Mouse (Mus musculus): Measurements from ENCODE around the gene Zfhx2. TPM values are rescaled to one million over a fixed set of nuclear protein-coding genes. Genes with fewer than 3 reads are reported as not detected.
"Not testable (repeated sequence)": the region's sequence is repeated elsewhere in the genome, so short reads cannot be mapped to it uniquely, and the experiment has no call there.

Zfhx2 gene
- polyA plus RNA-seq, 1 experiment from 2014 or later: 5.8 TPM

GRCm38 (mm10) chr14:55059009-55059408 lies 33.1 kb downstream of the Zfhx2 start:
- no peak overlapping the region for H3K4me2 ChIP-seq
- ATAC-seq (ENCODE audit: insufficient number of reproducible peaks, insufficient read depth, low FRiP score, low TSS enrichment, low read depth): no peak
- no peak overlapping the region for H3K9ac ChIP-seq
- no peaks in the 10 kb centered on the region; the same call in 1 of the 2 replicates for H3K27me3 ChIP-seq
- no peak overlapping the region for H3K4me3 ChIP-seq
- 82% methylated on average over 1 of the region's 1 CpGs for WGBS
- H3K9me3 ChIP-seq: no peaks in the 10 kb centered on the region
- H3K4me1 ChIP-seq: peaks cover 33% of the 10 kb centered on the region
- no peak overlapping the region for H3K27ac ChIP-seq
- no peaks in the 10 kb centered on the region; the same call in none of the 2 replicates for H3K36me3 ChIP-seq

DNA sequence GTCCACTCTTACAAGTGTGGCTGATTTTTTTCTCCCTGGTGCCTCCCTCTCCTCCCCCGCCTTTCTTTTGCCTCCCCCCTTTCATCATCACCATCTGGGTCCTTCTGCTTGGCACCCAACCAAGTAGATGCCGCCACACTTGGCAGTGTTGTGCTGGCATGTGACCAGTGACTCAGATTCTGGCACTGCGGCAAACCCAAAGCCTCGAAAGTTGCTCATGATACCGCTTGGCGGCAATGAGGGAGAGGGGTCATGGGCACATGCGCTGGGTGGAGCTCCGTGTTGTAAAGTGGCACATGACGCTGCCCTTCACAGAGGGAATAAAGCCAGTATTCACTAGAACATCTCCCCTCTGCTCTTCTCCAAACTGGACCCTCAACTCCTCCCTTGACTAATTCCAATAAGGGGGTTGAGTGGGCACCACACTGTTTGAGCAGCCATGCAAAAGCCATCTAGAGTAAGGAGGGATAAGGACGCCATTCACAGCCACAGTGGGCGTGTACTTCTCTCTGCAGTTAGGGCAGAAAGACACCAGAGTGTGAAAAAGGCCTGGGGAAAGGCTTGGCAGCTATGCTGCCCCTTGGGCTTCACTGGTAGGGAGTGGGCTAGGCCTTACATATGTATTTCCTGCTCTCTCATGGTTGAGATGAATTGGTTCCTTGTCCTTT lies 36.8 kb downstream of the Zfhx2 start:
- Histone ChIP-seq H3K9me3 (no peaks in the 10 kb centered on the region), H3K9ac (no peak overlapping the region), H3K4me3 (no peak overlapping the region), H3K36me3 (no peaks in the 10 kb centered on the region), H3K4me1 (peaks cover 12% of the 10 kb centered on the region), H3K27ac (no peak overlapping the region), H3K27me3 (peaks cover 2% of the 10 kb centered on the region; the same call in 1 of the 2 replicates), H3K4me2 (no peak overlapping the region)
- ATAC-seq (ENCODE audit: insufficient number of reproducible peaks, insufficient read depth, low FRiP score, low TSS enrichment, low read depth): no peak
- WGBS: 76% methylated on average over 11 of the region's 11 CpGs

DNA sequence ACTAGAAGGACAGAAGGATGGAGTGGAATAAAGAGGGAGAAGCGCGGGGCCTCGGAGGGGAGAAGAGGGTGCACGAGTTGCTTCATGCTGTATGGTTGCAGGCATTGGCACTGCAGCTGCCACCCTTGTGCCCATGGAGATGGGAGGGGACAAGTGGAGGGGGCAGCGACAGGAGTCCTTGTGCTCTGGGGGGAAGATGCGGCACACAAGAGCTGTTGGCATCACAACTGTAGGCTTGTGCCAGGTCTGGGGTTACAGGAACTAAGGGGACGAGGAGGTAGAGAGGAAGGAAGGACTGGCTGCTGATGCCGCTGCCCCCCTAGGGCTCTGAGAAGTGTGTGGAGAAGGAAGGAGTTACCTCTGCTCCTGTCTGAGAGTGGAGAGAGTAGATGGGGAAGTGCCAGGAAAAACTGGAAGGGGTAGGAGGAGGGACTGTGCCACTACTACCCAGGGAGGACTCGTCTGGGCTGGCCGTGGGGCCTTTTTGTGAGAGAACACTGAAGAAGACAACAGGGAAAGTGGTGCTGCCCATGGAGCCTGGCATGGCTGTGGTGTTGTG lies 37.9 kb downstream of the Zfhx2 start:
- H3K4me1 ChIP-seq: peaks cover 7% of the 10 kb centered on the region; the same call in 1 of the 2 replicates
- no peak overlapping the region for H3K4me3 ChIP-seq
- H3K27me3 ChIP-seq: peaks cover 2% of the 10 kb centered on the region; the same call in 1 of the 2 replicates
- H3K27ac ChIP-seq: no peak overlapping the region
- H3K9me3 ChIP-seq: no peaks in the 10 kb centered on the region
- no peak overlapping the region for H3K9ac ChIP-seq
- WGBS: 82% methylated on average over 10 of the region's 10 CpGs
- ATAC-seq (ENCODE audit: insufficient number of reproducible peaks, insufficient read depth, low FRiP score, low TSS enrichment, low read depth): no peak
- no peak overlapping the region for H3K4me2 ChIP-seq
- no peaks in the 10 kb centered on the region for H3K36me3 ChIP-seq

DNA sequence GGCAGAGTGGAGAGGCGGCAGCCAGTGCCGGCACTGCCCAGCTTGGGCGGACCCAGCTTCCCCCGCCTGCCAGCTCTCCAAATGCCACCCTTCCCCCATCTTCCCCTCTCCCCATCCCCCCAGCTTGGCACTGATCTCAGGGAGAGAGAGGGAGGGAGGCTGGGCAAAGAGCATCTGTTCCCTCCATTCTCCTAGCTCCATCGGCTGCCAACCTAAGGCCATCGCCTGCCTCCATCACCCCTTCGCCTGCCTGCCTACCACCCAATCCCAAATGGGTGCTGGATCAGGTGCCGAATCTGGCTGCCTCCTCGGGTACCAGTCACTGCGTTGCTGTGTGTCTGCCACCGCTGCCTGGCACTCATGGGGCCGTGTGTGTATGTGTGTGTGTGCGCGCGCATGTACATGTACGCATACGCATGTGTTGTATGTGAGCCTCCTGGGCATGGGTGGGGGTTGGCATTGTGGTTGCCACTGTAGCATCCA lies 38.4 kb downstream of the Zfhx2 start:
- ATAC-seq (ENCODE audit: insufficient number of reproducible peaks, insufficient read depth, low FRiP score, low TSS enrichment, low read depth): no peak
- no peak overlapping the region for H3K4me2 ChIP-seq
- no peaks in the 10 kb centered on the region for H3K36me3 ChIP-seq
- no peak overlapping the region for H3K9ac ChIP-seq
- peaks cover 2% of the 10 kb centered on the region; the same call in 1 of the 2 replicates for H3K27me3 ChIP-seq
- H3K9me3 ChIP-seq: no peaks in the 10 kb centered on the region
- H3K4me1 ChIP-seq: peaks cover 7% of the 10 kb centered on the region; the same call in 1 of the 2 replicates
- no peak overlapping the region for H3K27ac ChIP-seq
- no peak overlapping the region for H3K4me3 ChIP-seq
- 87% methylated on average over 17 of the region's 17 CpGs for WGBS

GRCm38 (mm10) chr14:55053050-55053449 lies 39.1 kb downstream of the Zfhx2 start:
- H3K4me2 ChIP-seq: no peak overlapping the region
- no peak overlapping the region for H3K9ac ChIP-seq
- no peak overlapping the region for H3K27ac ChIP-seq
- no peak for ATAC-seq (ENCODE audit: insufficient number of reproducible peaks, insufficient read depth, low FRiP score, low TSS enrichment, low read depth)
- H3K9me3 ChIP-seq: no peaks in the 10 kb centered on the region
- H3K36me3 ChIP-seq: no peaks in the 10 kb centered on the region
- no peak overlapping the region for H3K4me3 ChIP-seq
- H3K27me3 ChIP-seq: peaks cover 2% of the 10 kb centered on the region; the same call in 1 of the 2 replicates
- WGBS: 77% methylated on average over 4 of the region's 4 CpGs
- peaks cover 7% of the 10 kb centered on the region; the same call in 1 of the 2 replicates for H3K4me1 ChIP-seq

DNA sequence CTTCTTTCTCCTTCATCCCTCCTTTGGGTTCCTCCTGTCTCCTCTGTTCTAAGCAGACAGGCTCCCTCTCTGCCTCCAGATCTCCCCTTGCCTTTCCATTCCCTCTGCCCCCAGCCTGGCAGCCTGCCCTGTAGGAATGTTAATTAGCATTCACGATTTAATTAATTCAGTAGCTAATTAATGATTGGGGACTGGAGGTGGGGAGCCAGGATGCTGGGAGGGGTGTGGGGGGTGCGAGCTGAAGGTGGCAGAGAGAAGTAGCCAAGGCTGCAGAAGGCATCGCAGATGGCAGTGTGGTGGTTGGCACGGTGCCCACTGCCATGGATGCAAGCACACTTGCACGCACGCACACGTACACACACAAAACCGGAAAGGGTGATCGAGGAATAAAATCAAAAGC lies 39.6 kb downstream of the Zfhx2 start:
- WGBS: 78% methylated on average over 9 of the region's 9 CpGs
- peaks cover 2% of the 10 kb centered on the region; the same call in 1 of the 2 replicates for H3K27me3 ChIP-seq
- ATAC-seq (ENCODE audit: insufficient number of reproducible peaks, insufficient read depth, low FRiP score, low TSS enrichment, low read depth): no peak
- H3K4me1 ChIP-seq: peaks cover 7% of the 10 kb centered on the region; the same call in 1 of the 2 replicates
- no peak overlapping the region for H3K4me3 ChIP-seq
- no peaks in the 10 kb centered on the region for H3K9me3 ChIP-seq
- H3K4me2 ChIP-seq: no peak overlapping the region
- no peak overlapping the region for H3K9ac ChIP-seq
- no peaks in the 10 kb centered on the region for H3K36me3 ChIP-seq
- H3K27ac ChIP-seq: no peak overlapping the region

DNA sequence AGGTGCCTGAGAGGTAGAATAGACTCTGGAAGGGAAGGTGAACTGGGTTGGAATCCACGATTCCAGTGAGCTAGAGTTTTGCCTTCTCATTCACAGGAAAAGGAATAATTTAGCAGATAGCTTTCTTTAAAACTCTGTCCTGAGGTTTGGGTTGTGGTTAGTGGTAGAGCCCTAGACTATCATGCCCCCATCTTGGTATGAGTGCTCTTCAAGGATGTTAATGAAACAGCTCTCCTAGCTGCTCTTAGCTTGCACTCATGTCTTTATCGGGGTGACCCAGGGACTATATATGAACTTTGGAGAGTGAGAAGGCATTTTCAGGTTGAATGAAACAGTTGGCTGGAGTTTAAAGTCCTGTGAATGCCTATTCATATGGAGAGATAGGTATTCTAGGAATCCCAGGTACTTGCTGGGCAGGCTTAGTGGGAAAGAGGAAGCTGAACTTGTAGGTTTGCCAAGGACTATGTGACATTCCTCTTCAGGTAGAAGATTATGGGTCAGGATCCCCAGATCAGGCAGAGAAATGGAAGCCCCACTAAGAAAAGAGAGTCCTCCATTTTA lies 44.1 kb downstream of the Zfhx2 start:
- Histone ChIP-seq H3K27me3 (no peaks in the 10 kb centered on the region), H3K4me3 (no peak overlapping the region), H3K9ac (no peak overlapping the region), H3K9me3 (no peaks in the 10 kb centered on the region), H3K4me1 (no peaks in the 10 kb centered on the region), H3K4me2 (no peak overlapping the region), H3K27ac (no peak overlapping the region), H3K36me3 (no peaks in the 10 kb centered on the region)
- 75% methylated on average over 2 of the region's 2 CpGs for WGBS
- no peak for ATAC-seq (ENCODE audit: insufficient number of reproducible peaks, insufficient read depth, low FRiP score, low TSS enrichment, low read depth)

DNA sequence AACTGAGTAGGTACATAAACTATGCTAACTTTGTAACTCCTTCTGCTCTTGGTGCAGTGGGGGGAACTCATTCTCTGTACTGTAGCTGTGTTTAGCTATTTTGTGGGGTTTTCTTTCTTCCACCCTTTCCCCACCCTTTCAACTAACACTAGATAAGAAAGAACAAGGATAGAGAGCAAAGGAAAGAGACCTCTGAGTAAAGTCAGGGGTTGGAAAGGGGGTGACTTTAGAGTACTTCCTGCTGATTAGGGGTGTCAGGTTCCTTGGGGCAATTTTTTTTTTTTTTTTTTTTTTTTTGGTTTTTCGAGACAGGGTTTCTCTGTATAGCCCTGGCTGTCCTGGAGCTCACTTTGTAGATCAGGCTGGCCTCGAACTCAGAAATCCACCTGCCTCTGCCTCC lies 48.4 kb downstream of the Zfhx2 start:
- not testable (repeated sequence) for H3K36me3 ChIP-seq; H3K9me3 ChIP-seq; H3K4me1 ChIP-seq; H3K4me3 ChIP-seq; H3K4me2 ChIP-seq; H3K27me3 ChIP-seq; H3K9ac ChIP-seq; ATAC-seq (ENCODE audit: insufficient number of reproducible peaks, insufficient read depth, low FRiP score, low TSS enrichment, low read depth); H3K27ac ChIP-seq
- WGBS: 65% methylated on average over 2 of the region's 2 CpGs

- Histone ChIP-seq H3K4me2 (no peak overlapping the region), H3K36me3 (no peaks in the 10 kb centered on the region), H3K27ac (no peak overlapping the region), H3K4me1 (peaks cover 15% of the 10 kb centered on the region), H3K27me3 (no peaks in the 10 kb centered on the region), H3K9me3 (no peaks in the 10 kb centered on the region), H3K4me3 (no peak overlapping the region), H3K9ac (no peak overlapping the region)
- WGBS: 39% methylated on average over 19 of the region's 19 CpGs
- ATAC-seq (ENCODE audit: insufficient number of reproducible peaks, insufficient read depth, low FRiP score, low TSS enrichment, low read depth): no peak
These were observed 59.4 kb downstream of the Zfhx2 start for GRCm38 (mm10) chr14:55032695-55033225.

- peaks cover 18% of the 10 kb centered on the region for H3K36me3 ChIP-seq
- H3K27me3 ChIP-seq: no peaks in the 10 kb centered on the region
- no peak overlapping the region for H3K9ac ChIP-seq
- no peak overlapping the region for H3K27ac ChIP-seq
- peaks cover 20% of the 10 kb centered on the region for H3K4me1 ChIP-seq
- 11% methylated on average over 11 of the region's 11 CpGs for WGBS
- H3K4me2 ChIP-seq: peak overlapping the region; percentile 17; the same call in 1 of the 2 replicates
- H3K9me3 ChIP-seq: no peaks in the 10 kb centered on the region
- ATAC-seq (ENCODE audit: insufficient number of reproducible peaks, insufficient read depth, low FRiP score, low TSS enrichment, low read depth): no peak
- no peak overlapping the region for H3K4me3 ChIP-seq
These were observed 63.0 kb downstream of the Zfhx2 start for GRCm38 (mm10) chr14:55029034-55029698.

- Histone ChIP-seq H3K4me1 (peaks cover 20% of the 10 kb centered on the region), H3K27ac (no peak overlapping the region), H3K27me3 (no peaks in the 10 kb centered on the region), H3K9ac (no peak overlapping the region), H3K36me3 (peaks cover 24% of the 10 kb centered on the region), H3K4me3 (no peak overlapping the region), H3K4me2 (peak overlapping the region; percentile 17; the same call in 1 of the 2 replicates), H3K9me3 (no peaks in the 10 kb centered on the region)
- 0 out of 2 replicates have a peak, but pooled peaks have one; percentile 49 for ATAC-seq (ENCODE audit: insufficient number of reproducible peaks, insufficient read depth, low FRiP score, low TSS enrichment, low read depth)
- 5% methylated on average over 5 of the region's 5 CpGs for WGBS
These were observed 63.7 kb downstream of the Zfhx2 start for GRCm38 (mm10) chr14:55028333-55028835.

All from embryonic facial prominence, embryonic 13.5 days (tissue).